Mouse (Mus musculus) myocyte (in vitro differentiated cells): Measurements from ENCODE around the gene Pde8b. TPM values are rescaled to one million over a fixed set of nuclear protein-coding genes. Genes with fewer than 3 reads are reported as not detected.

ENCODE experiments used
- H3K27me3 ChIP-seq: one replicate; pipeline ENCODE4 v1.6.1; 2011; ENCODE audit not compliant: control insufficient read depth, insufficient read depth, insufficient read length
- H3K36me3 ChIP-seq: one replicate; pipeline ENCODE4 v1.6.1; 2011; ENCODE audit not compliant: control insufficient read depth, insufficient read depth
- H3K4me2 ChIP-seq: one replicate; pipeline ENCODE4 v1.6.1; 2011; ENCODE audit warnings: low read depth, control low read depth
- H3K4me3 ChIP-seq: one replicate; pipeline ENCODE4 v1.5.1; 2011; ENCODE audit warnings: mild to moderate bottlenecking, control low read depth, moderate library complexity
- H3K79me2 ChIP-seq: one replicate; pipeline ENCODE4 v1.6.1; 2011; ENCODE audit not compliant: control insufficient read depth, insufficient read depth
- H3ac ChIP-seq: one replicate; pipeline ENCODE4 v1.6.1; 2011; ENCODE audit not compliant: control insufficient read depth, insufficient read length
- CEBPB ChIP-seq: IDR thresholded peaks from 2 replicates; pipeline ENCODE4 v1.6.1; 2011; ENCODE audit warnings: mild to moderate bottlenecking, moderate library complexity; ENCODE audit not compliant: poor library complexity, insufficient read depth, severe bottlenecking
- E2F4 ChIP-seq: IDR thresholded peaks from one replicate; pipeline ENCODE4 v1.6.1; 2011; ENCODE audit warnings: mild to moderate bottlenecking, control low read depth, moderate library complexity; ENCODE audit not compliant: insufficient read depth
- MAX ChIP-seq: IDR thresholded peaks from one replicate; pipeline ENCODE4 v1.6.1; 2011; ENCODE audit warnings: low read depth, mild to moderate bottlenecking, control low read depth
- MYOD1 ChIP-seq, 3 experiments: IDR thresholded peaks; one replicate each; pipeline ENCODE4 v1.6.1; 2011; ENCODE audit warnings: control low read depth in 2 of 3, low read depth in 2 of 3, mild to moderate bottlenecking in 2 of 3, moderate library complexity in 1 of 3; ENCODE audit not compliant: insufficient read length in 2 of 3, control insufficient read depth in 1 of 3
- MYOG ChIP-seq, 3 experiments: IDR thresholded peaks; one replicate each; pipeline ENCODE4 v1.6.1; 2011; ENCODE audit warnings: control low read depth in 2 of 3, low read depth in 2 of 3, mild to moderate bottlenecking in 2 of 3; ENCODE audit not compliant: insufficient read length in 2 of 3, control insufficient read depth in 1 of 3, insufficient read depth in 1 of 3
- POLR2A ChIP-seq: IDR thresholded peaks from one replicate; pipeline ENCODE4 v1.6.1; 2011; ENCODE audit warnings: low read depth, mild to moderate bottlenecking, control low read depth, moderate library complexity; ENCODE audit not compliant: insufficient read length
- POLR2AphosphoS2 ChIP-seq: IDR thresholded peaks from one replicate; pipeline ENCODE4 v1.6.1; 2011; ENCODE audit warnings: low read depth, control low read depth; ENCODE audit not compliant: insufficient read length
- REST ChIP-seq: IDR thresholded peaks from one replicate; pipeline ENCODE4 v1.6.1; 2011; ENCODE audit warnings: mild to moderate bottlenecking, control low read depth, moderate library complexity; ENCODE audit not compliant: insufficient read depth, insufficient read length
- SRF ChIP-seq: IDR thresholded peaks from one replicate; pipeline ENCODE4 v1.6.1; 2011; ENCODE audit warnings: low read depth; ENCODE audit not compliant: control insufficient read depth, insufficient read length
- TCF12 ChIP-seq: IDR thresholded peaks from one replicate; pipeline ENCODE4 v1.6.1; 2011; ENCODE audit warnings: mild to moderate bottlenecking, control low read depth; ENCODE audit not compliant: poor library complexity, insufficient read depth, severe bottlenecking
- TCF3 ChIP-seq: IDR thresholded peaks from one replicate; pipeline ENCODE4 v1.6.1; 2011; ENCODE audit warnings: low read depth, control low read depth; ENCODE audit not compliant: insufficient read length
- USF1 ChIP-seq: IDR thresholded peaks from one replicate; pipeline ENCODE4 v1.6.1; 2011; ENCODE audit warnings: low read depth, mild to moderate bottlenecking, control low read depth, moderate library complexity
- polyA plus RNA-seq: library from polyadenylated mRNA; unstranded; fragments of >200 nt; fragmentation: generic; extraction: Trizol; gene quantifications from one replicate; pipeline ENCODE4 v1.2.1, GENCODE M21; 2012; ENCODE audit warnings: missing spikeins

Pde8b gene
- polyA plus RNA-seq, 1 experiment = 0.05 TPM

GRCm38 (mm10) chr13:95172346-95172745, 77.8 kb downstream of the Pde8b start:
- H3ac ChIP-seq = no peak overlapping the region
- H3K4me3 ChIP-seq = no peak overlapping the region
- H3K27me3 ChIP-seq = peaks cover 9% of the 10 kb centered on the region
- no peak overlapping the region for H3K4me2 ChIP-seq
- TF ChIP-seq POLR2AphosphoS2 (no peak), MAX (no peak), TCF3 (no peak), MYOG (IDR thresholded peaks at IDR 0.05; ENCODE audit: control insufficient read depth in 1 of 3, insufficient read depth in 1 of 3, insufficient read length in 2 of 3, low read depth in 2 of 3) (no peak)
- H3K36me3 ChIP-seq = no peaks in the 10 kb centered on the region
- H3K79me2 ChIP-seq = no peaks in the 10 kb centered on the region

GRCm38 (mm10) chr13:95160211-95160610, 89.9 kb downstream of the Pde8b start:
- TF ChIP-seq SRF (no peak), E2F4 (no peak), REST (no peak), USF1 (no peak), CEBPB (no peak), TCF12 (no peak), POLR2A (no peak), POLR2AphosphoS2 (no peak), MAX (no peak), MYOD1 (IDR thresholded peaks at IDR 0.05; ENCODE audit: control insufficient read depth in 1 of 3, insufficient read length in 2 of 3, low read depth in 2 of 3) (no peak)
- H3K4me2 ChIP-seq = no peak overlapping the region
- H3K27me3 ChIP-seq = peaks cover 4% of the 10 kb centered on the region
- no peak overlapping the region for H3K4me3 ChIP-seq
- no peaks in the 10 kb centered on the region for H3K79me2 ChIP-seq
- H3K36me3 ChIP-seq = no peaks in the 10 kb centered on the region
- no peak overlapping the region for H3ac ChIP-seq

- Histone ChIP-seq H3K27me3 (peaks cover 4% of the 10 kb centered on the region), H3K36me3 (no peaks in the 10 kb centered on the region), H3K4me3 (no peak overlapping the region), H3K4me2 (no peak overlapping the region), H3ac (no peak overlapping the region), H3K79me2 (no peaks in the 10 kb centered on the region)
- no peak for TF ChIP-seq SRF
- TF ChIP-seq MYOG (IDR thresholded peaks at IDR 0.05; ENCODE audit: control insufficient read depth in 1 of 3, insufficient read depth in 1 of 3, insufficient read length in 2 of 3, low read depth in 2 of 3) = no peak
- no peak for TF ChIP-seq REST
- TF ChIP-seq E2F4 = no peak
- TF ChIP-seq CEBPB = no peak
- no peak for TF ChIP-seq POLR2A
- no peak for TF ChIP-seq USF1
- TF ChIP-seq MYOD1 (IDR thresholded peaks at IDR 0.05; ENCODE audit: control insufficient read depth in 1 of 3, insufficient read length in 2 of 3, low read depth in 2 of 3) = no peak
- no peak for TF ChIP-seq TCF3
- TF ChIP-seq MAX = no peak
- no peak for TF ChIP-seq TCF12
- TF ChIP-seq POLR2AphosphoS2 = no peak
These were observed 91.2 kb downstream of the Pde8b start for GRCm38 (mm10) chr13:95158986-95159385.

GRCm38 (mm10) chr13:95144746-95145145, 105.4 kb downstream of the Pde8b start:
- Histone ChIP-seq H3K36me3 (no peaks in the 10 kb centered on the region), H3ac (no peak overlapping the region), H3K4me2 (no peak overlapping the region), H3K27me3 (no peaks in the 10 kb centered on the region), H3K79me2 (no peaks in the 10 kb centered on the region), H3K4me3 (no peak overlapping the region)
- no peak for TF ChIP-seq MYOG (IDR thresholded peaks at IDR 0.05; ENCODE audit: control insufficient read depth in 1 of 3, insufficient read depth in 1 of 3, insufficient read length in 2 of 3, low read depth in 2 of 3)

- no peak overlapping the region for H3K4me3 ChIP-seq
- H3K4me2 ChIP-seq = no peak overlapping the region
- H3K27me3 ChIP-seq = no peaks in the 10 kb centered on the region
- no peak overlapping the region for H3ac ChIP-seq
- no peaks in the 10 kb centered on the region for H3K36me3 ChIP-seq
- H3K79me2 ChIP-seq = no peaks in the 10 kb centered on the region
- TF ChIP-seq TCF3 (no peak), SRF (no peak), TCF12 (no peak), POLR2AphosphoS2 (no peak), REST (no peak), CEBPB (no peak), POLR2A (no peak), E2F4 (no peak), USF1 (no peak), MYOD1 (IDR thresholded peaks at IDR 0.05; ENCODE audit: control insufficient read depth in 1 of 3, insufficient read length in 2 of 3, low read depth in 2 of 3) (no peak), MYOG (IDR thresholded peaks at IDR 0.05; ENCODE audit: control insufficient read depth in 1 of 3, insufficient read depth in 1 of 3, insufficient read length in 2 of 3, low read depth in 2 of 3) (no peak), MAX (no peak)
These were observed 109.6 kb downstream of the Pde8b start for GRCm38 (mm10) chr13:95140460-95141079.
